Mouse (Mus musculus) limb, embryonic 10.5 days (tissue): ENCODE measurements at regions not wholly inside any gene's neighbourhood (a gene's known extent, or its start where the extent isn't known, plus 50 kb on each side); places are given as distances from the start of the nearest gene placed in this dataset.

Experiments
- DNase-seq: peaks from one replicate; pipeline ENCODE4 v3.0.0-alpha.2; 2017; ENCODE audit warnings: low spot score
- H3K27ac ChIP-seq: fragments of 300-500 bp; sonication (generic); 2 replicates; pipeline ENCODE4 v1.5.1; 2016; ENCODE audit warnings: mild to moderate bottlenecking
- H3K27me3 ChIP-seq: fragments of 300-500 bp; sonication (generic); 2 replicates; pipeline ENCODE4 v1.6.1; 2016; ENCODE audit warnings: low read depth, mild to moderate bottlenecking; ENCODE audit not compliant: poor library complexity, severe bottlenecking
- H3K36me3 ChIP-seq: fragments of 300-500 bp; sonication (generic); 2 replicates; pipeline ENCODE4 v1.6.1; 2016; ENCODE audit warnings: mild to moderate bottlenecking, moderate library complexity
- H3K4me1 ChIP-seq: fragments of 300-500 bp; sonication (generic); 2 replicates; pipeline ENCODE4 v1.6.1; 2016
- H3K4me3 ChIP-seq: fragments of 300-500 bp; sonication (generic); 2 replicates; pipeline ENCODE4 v1.5.1; 2016; ENCODE audit warnings: mild to moderate bottlenecking, moderate library complexity
- H3K9me3 ChIP-seq: fragments of 300-500 bp; sonication (generic); replicated peaks from 2 replicates; pipeline ENCODE4 v1.6.1; 2016; ENCODE audit warnings: mild to moderate bottlenecking
- WGBS: fragments of 180-500 bp; shearing (Covaris S2); methylation state at CpG from one replicate; pipeline ENCODE4 v1.1.7; 2016; 5-methylcytosine and 5-hydroxymethylcytosine counted together

DNA sequence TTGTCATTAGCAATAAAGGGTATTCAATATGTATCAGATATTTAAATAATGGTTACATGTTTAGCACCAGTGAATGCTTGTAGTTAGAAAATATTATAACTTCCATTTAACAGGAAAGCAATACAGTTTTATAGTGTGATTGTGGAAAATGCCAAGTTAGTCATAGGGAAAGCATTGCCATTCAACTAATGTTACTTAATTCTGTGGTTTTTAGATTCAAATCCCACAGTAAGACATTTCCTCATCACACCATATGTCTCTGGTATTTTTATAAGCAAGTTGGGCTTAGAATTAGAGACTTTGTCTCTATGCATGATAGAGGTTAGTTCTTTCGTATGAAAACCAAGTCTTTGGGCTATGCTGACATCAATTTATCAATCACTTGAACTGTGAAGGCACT is 133.0 kb downstream of the Prr30 start:
- no peaks in the 10 kb centered on the region for H3K4me1 ChIP-seq
- H3K27ac ChIP-seq: no peak overlapping the region
- no peaks in the 10 kb centered on the region for H3K9me3 ChIP-seq
- no peak overlapping the region for H3K4me3 ChIP-seq
- DNase-seq: no peak
- H3K27me3 ChIP-seq: no peaks in the 10 kb centered on the region
- H3K36me3 ChIP-seq: no peaks in the 10 kb centered on the region
- WGBS: 75% methylated on average over 1 of the region's 1 CpGs

- H3K27ac ChIP-seq: no peak overlapping the region
- WGBS: 89% methylated on average over 2 of the region's 2 CpGs
- H3K4me3 ChIP-seq: no peak overlapping the region
- H3K9me3 ChIP-seq: no peaks in the 10 kb centered on the region
- no peak for DNase-seq
- H3K27me3 ChIP-seq: no peaks in the 10 kb centered on the region
- no peaks in the 10 kb centered on the region for H3K36me3 ChIP-seq
- peaks cover 24% of the 10 kb centered on the region for H3K4me1 ChIP-seq
Measured at GRCm38 (mm10) chr14:101056874-101057273, 143.3 kb downstream of the Prr30 start.

- Histone ChIP-seq H3K9me3 (no peaks in the 10 kb centered on the region), H3K27me3 (no peaks in the 10 kb centered on the region), H3K4me3 (no peak overlapping the region), H3K36me3 (no peaks in the 10 kb centered on the region), H3K4me1 (peaks cover 22% of the 10 kb centered on the region), H3K27ac (peak overlapping the region; percentile 32)
- no peak for DNase-seq
- 34% methylated on average over 3 of the region's 3 CpGs for WGBS
Measured at GRCm38 (mm10) chr14:101055915-101056314, 144.2 kb downstream of the Prr30 start.

DNA sequence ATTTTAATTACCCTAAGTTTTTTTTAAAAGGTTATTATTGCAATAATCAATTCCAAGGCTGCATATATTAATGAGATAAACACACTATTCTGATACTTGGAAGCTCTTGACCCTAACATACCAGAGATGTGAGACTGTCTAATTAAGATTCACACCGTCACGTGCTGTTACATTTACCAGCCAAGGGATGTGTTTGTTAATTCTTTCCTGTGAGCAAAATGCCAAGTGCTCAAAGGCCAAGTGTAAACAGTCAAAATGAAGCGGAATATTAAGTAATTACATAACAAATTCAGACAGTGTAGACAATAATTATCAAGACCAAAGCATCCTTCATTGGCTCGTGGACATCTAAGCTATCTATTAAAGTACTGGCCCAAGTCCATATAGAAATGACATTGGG is 145.3 kb downstream of the Prr30 start:
- Histone ChIP-seq H3K9me3 (no peaks in the 10 kb centered on the region), H3K4me3 (no peak overlapping the region), H3K27me3 (no peaks in the 10 kb centered on the region), H3K36me3 (no peaks in the 10 kb centered on the region), H3K4me1 (peaks cover 18% of the 10 kb centered on the region), H3K27ac (no peak overlapping the region)
- WGBS: 91% methylated on average over 4 of the region's 4 CpGs
- DNase-seq: no peak

DNA sequence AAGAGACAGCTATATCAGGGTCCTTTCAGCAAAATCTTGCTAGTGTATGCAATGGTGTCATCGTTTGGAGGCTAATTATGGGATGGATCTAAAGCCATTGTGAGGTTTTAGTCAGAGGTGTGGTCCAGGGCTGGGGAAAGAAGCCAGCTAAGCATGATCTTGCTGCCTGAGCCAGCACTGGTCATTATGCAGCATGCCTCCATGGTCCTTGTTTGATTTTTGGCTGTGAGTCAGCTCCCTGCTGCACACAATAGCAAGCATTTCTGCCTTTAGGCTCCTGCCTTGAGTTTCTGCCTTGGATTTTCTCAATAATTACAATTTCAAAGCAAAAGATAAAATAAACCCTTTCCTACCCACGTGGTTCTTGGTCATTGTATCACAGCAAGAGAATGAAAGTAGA is 147.4 kb downstream of the Prr30 start:
- Histone ChIP-seq H3K27me3 (no peaks in the 10 kb centered on the region), H3K4me3 (no peak overlapping the region), H3K27ac (no peak overlapping the region), H3K4me1 (peaks cover 18% of the 10 kb centered on the region), H3K36me3 (no peaks in the 10 kb centered on the region), H3K9me3 (no peaks in the 10 kb centered on the region)
- 86% methylated on average over 2 of the region's 2 CpGs for WGBS
- no peak for DNase-seq

DNA sequence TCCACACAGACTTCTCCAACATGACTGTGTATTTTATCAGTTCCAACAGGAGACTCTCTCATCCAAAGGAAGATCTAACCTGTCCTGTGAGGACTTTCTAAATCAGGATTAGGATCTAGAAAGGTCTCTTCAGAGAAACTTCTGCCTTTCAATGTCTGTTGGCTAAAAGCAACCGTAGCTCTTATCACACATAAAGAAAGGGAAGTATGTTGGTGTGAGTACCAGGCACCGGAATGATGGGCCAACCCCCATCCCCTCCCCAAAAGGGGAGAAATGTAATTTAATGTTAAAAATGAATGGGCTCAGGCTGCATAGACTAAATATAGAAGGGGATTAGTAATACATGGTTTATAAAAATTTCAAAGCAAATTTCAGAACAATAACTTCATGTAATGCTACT is 149.9 kb downstream of the Prr30 start:
- peaks cover 9% of the 10 kb centered on the region for H3K4me1 ChIP-seq
- H3K4me3 ChIP-seq: no peak overlapping the region
- H3K9me3 ChIP-seq: no peaks in the 10 kb centered on the region
- WGBS: 92% methylated on average over 2 of the region's 2 CpGs
- H3K27ac ChIP-seq: no peak overlapping the region
- no peaks in the 10 kb centered on the region for H3K36me3 ChIP-seq
- no peaks in the 10 kb centered on the region for H3K27me3 ChIP-seq
- DNase-seq: no peak

- Histone ChIP-seq H3K4me3 (no peak overlapping the region), H3K36me3 (no peaks in the 10 kb centered on the region)
- 86% methylated on average over 4 of the region's 4 CpGs for WGBS
Measured at GRCm38 (mm10) chr14:101049664-101050203, 150.4 kb downstream of the Prr30 start.

DNA sequence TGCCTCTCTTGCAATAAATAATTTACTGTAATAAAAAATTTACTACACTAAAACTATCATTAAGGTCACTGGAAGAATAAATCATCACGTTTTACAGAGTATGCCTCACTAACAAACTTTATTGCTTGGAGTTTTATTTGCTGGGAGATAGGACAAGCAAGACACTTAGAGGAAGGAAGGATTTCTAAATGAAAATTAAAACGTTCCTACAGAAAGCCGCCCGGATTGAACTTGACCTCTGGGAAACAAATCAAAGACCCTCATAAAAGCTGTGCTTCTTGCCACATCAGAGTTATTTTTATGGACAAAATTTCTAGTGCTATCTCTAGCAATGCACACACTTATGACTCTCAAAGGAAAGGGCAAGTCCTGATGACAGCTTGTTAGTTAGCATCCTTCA is 156.6 kb downstream of the Prr30 start:
- Histone ChIP-seq H3K4me1 (peaks cover 18% of the 10 kb centered on the region), H3K36me3 (no peaks in the 10 kb centered on the region), H3K9me3 (no peaks in the 10 kb centered on the region), H3K27me3 (no peaks in the 10 kb centered on the region), H3K27ac (no peak overlapping the region), H3K4me3 (no peak overlapping the region)
- no peak for DNase-seq
- 41% methylated on average over 4 of the region's 4 CpGs for WGBS

More at GRCm38 (mm10) chr14:101049664-101050203, 150.4 kb downstream of the Prr30 start:
- Histone ChIP-seq H3K4me1 (peaks cover 9% of the 10 kb centered on the region), H3K27me3 (no peaks in the 10 kb centered on the region), H3K9me3 (no peaks in the 10 kb centered on the region), H3K27ac (no peak overlapping the region)
- DNase-seq: no peak

GRCm38 (mm10) chr14:101001070-101001469 is 199.1 kb downstream of the Prr30 start:
- H3K4me3 ChIP-seq: no peak overlapping the region
- no peaks in the 10 kb centered on the region for H3K36me3 ChIP-seq
- DNase-seq: no peak
- no peaks in the 10 kb centered on the region for H3K4me1 ChIP-seq
- 54% methylated on average over 1 of the region's 1 CpGs for WGBS
- no peaks in the 10 kb centered on the region for H3K27me3 ChIP-seq
- H3K9me3 ChIP-seq: no peaks in the 10 kb centered on the region
- no peak overlapping the region for H3K27ac ChIP-seq

DNA sequence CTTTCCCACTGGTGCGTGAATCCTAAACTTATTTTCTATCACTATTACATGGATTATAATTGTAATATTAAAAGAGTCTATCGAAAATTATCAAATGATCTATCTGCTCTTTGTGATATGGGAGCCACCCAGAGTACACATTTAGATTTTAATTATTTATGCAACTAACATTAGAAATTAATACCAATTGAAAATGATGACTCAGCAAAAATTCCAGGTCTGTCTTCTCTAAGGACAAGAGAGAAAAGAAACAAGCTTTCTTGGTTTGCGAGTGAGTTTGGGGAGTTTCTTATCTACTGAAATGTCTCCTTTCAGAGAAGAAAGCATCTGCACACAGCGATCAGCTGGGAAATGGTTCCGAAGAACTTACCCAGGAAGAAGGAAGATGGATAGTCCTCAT is 219.4 kb downstream of the Prr30 start:
- H3K9me3 ChIP-seq: no peaks in the 10 kb centered on the region
- H3K27me3 ChIP-seq: no peaks in the 10 kb centered on the region
- H3K4me3 ChIP-seq: no peak overlapping the region
- no peak overlapping the region for H3K27ac ChIP-seq
- H3K36me3 ChIP-seq: no peaks in the 10 kb centered on the region
- DNase-seq: no peak
- no peaks in the 10 kb centered on the region for H3K4me1 ChIP-seq
- 93% methylated on average over 5 of the region's 5 CpGs for WGBS

DNA sequence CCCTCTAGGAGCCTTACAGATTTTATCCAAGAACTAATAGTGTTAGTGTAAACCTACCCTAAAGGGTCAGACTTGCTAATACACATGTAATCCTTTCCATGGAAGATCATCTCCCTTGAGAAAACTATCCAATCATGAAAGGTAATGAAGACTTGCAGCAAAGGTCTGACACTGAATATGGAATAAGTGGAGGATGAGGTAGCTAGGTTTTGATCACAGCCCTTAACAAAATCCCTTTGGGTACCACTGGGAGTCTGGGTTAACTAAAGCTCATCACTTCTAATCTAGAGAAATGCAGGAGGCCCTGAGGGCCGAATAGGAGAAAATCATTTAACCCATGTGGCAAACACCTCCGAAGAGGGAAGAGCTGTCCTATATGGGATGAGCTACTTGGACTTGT is 221.6 kb downstream of the Prr30 start:
- Histone ChIP-seq H3K36me3 (no peaks in the 10 kb centered on the region), H3K9me3 (no peaks in the 10 kb centered on the region), H3K4me1 (no peaks in the 10 kb centered on the region), H3K27ac (no peak overlapping the region), H3K27me3 (no peaks in the 10 kb centered on the region), H3K4me3 (no peak overlapping the region)
- WGBS: 89% methylated on average over 2 of the region's 2 CpGs
- no peak for DNase-seq

DNA sequence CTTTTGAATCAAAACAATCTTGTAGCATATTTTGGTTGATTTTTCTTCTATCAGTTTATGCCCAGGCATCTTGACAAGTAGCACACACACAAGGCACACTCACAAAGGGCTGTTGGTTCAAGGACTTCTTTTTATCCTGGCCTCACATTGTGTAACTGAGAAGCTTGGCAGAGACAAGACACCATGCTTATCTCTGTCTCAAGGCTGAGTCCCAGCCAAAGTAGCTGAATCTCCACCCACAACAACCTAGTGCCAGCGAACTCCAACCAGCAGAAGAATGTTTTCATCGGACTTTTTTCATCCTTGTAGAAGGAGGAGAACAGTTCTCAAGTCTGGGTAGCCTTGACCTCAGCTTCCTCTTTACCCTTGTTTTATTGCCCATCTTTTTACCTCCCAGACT is 229.2 kb downstream of the Prr30 start:
- no peak for DNase-seq
- Histone ChIP-seq H3K9me3 (no peaks in the 10 kb centered on the region), H3K36me3 (no peaks in the 10 kb centered on the region), H3K27ac (no peak overlapping the region), H3K4me3 (no peak overlapping the region), H3K27me3 (no peaks in the 10 kb centered on the region), H3K4me1 (no peaks in the 10 kb centered on the region)
- WGBS: 84% methylated on average over 2 of the region's 2 CpGs

DNA sequence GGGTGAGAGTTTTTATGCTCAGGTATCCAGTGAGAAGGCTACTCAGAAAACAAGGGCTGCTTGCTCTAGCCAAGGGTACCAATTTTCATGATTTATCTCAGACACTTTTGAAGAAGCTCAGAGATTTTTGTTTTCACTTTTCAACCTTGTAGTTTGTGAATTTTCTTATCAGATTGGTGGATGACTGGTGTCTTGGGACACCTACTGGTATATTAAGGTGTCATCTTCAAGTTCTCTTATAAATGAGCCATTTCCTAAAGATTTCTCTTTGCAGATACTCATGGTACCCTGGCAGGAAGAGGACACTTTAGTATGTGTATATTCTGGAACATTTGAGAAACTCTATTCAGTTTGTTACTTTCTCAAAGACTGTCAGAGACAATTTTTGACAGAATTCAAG is 239.9 kb downstream of the Prr30 start:
- H3K4me1 ChIP-seq: peaks cover 5% of the 10 kb centered on the region; the same call in 1 of the 2 replicates
- H3K9me3 ChIP-seq: no peaks in the 10 kb centered on the region
- H3K36me3 ChIP-seq: no peaks in the 10 kb centered on the region
- H3K27ac ChIP-seq: no peak overlapping the region
- no peak for DNase-seq
- H3K4me3 ChIP-seq: no peak overlapping the region
- no peaks in the 10 kb centered on the region for H3K27me3 ChIP-seq

- no peaks in the 10 kb centered on the region for H3K9me3 ChIP-seq
- H3K4me1 ChIP-seq: peaks cover 4% of the 10 kb centered on the region
- no peaks in the 10 kb centered on the region for H3K36me3 ChIP-seq
- H3K27ac ChIP-seq: no peak overlapping the region
- no peaks in the 10 kb centered on the region for H3K27me3 ChIP-seq
- no peak for DNase-seq
- 97% methylated on average over 1 of the region's 1 CpGs for WGBS
- no peak overlapping the region for H3K4me3 ChIP-seq
Measured at GRCm38 (mm10) chr14:100955806-100956436, 244.2 kb downstream of the Prr30 start.
